Mouse (Mus musculus): ENCODE results near the gene Glp2r. TPM values are rescaled to one million over a fixed set of nuclear protein-coding genes. Genes with fewer than 3 reads are reported as not detected.

Glp2r gene
- polyA plus RNA-seq, 1 experiment: not detected

- no peaks in the 10 kb centered on the region for H3K36me3 ChIP-seq (ENCODE audit: control insufficient read depth, insufficient read depth)
Measured at GRCm38 (mm10) chr11:67805538-67805937, 34.6 kb upstream of the Glp2r start.

GRCm38 (mm10) chr11:67801169-67801568 lies 30.2 kb upstream of the Glp2r start:
- Histone ChIP-seq H3K27me3 (ENCODE audit: control insufficient read depth, insufficient read depth, insufficient read length) (peaks cover 8% of the 10 kb centered on the region), H3K4me3 (ENCODE audit: insufficient read depth, poor library complexity, severe bottlenecking) (no peak overlapping the region), H3K79me2 (ENCODE audit: control insufficient read depth, insufficient read depth) (no peaks in the 10 kb centered on the region), H3K79me3 (ENCODE audit: low read depth) (no peaks in the 10 kb centered on the region), H3K36me3 (ENCODE audit: control insufficient read depth, insufficient read depth) (no peaks in the 10 kb centered on the region), H3ac (ENCODE audit: control insufficient read depth, insufficient read length, low read depth) (no peak overlapping the region)
- no peak for TF ChIP-seq CTCF (IDR thresholded peaks at IDR 0.05; ENCODE audit: control insufficient read depth, insufficient read depth, insufficient read length)
- TF ChIP-seq CEBPB (IDR thresholded peaks at IDR 0.05; ENCODE audit: low read depth): no peak

More at GRCm38 (mm10) chr11:67805538-67805937, 34.6 kb upstream of the Glp2r start:
- no peak overlapping the region for H3ac ChIP-seq (ENCODE audit: control insufficient read depth, insufficient read length, low read depth)
- peaks cover 7% of the 10 kb centered on the region for H3K27me3 ChIP-seq (ENCODE audit: control insufficient read depth, insufficient read depth, insufficient read length)
- no peaks in the 10 kb centered on the region for H3K79me2 ChIP-seq (ENCODE audit: control insufficient read depth, insufficient read depth)
- no peak overlapping the region for H3K4me3 ChIP-seq (ENCODE audit: insufficient read depth, poor library complexity, severe bottlenecking)
- no peaks in the 10 kb centered on the region for H3K79me3 ChIP-seq (ENCODE audit: low read depth)
- TF ChIP-seq USF1 (IDR thresholded peaks at IDR 0.05; ENCODE audit: low read depth) (no peak), FOSL1 (IDR thresholded peaks at IDR 0.05; ENCODE audit: insufficient read depth, low read length, poor library complexity, severe bottlenecking) (no peak), CTCF (IDR thresholded peaks at IDR 0.05; ENCODE audit: control insufficient read depth, insufficient read depth, insufficient read length) (no peak), CEBPB (IDR thresholded peaks at IDR 0.05; ENCODE audit: low read depth) (no peak), MYOD1 (IDR thresholded peaks at IDR 0.05; ENCODE audit: control insufficient read depth, insufficient read length, low read depth) (no peak)

GRCm38 (mm10) chr11:67800130-67800723 lies 29.3 kb upstream of the Glp2r start:
- no peak for TF ChIP-seq CTCF (IDR thresholded peaks at IDR 0.05; ENCODE audit: control insufficient read depth, insufficient read depth, insufficient read length)
- no peak for TF ChIP-seq MYOD1 (IDR thresholded peaks at IDR 0.05; ENCODE audit: control insufficient read depth, insufficient read length, low read depth)
- TF ChIP-seq CEBPB (IDR thresholded peaks at IDR 0.05; ENCODE audit: low read depth): no peak
- no peak for TF ChIP-seq MAX (IDR thresholded peaks at IDR 0.05)
- TF ChIP-seq USF1 (IDR thresholded peaks at IDR 0.05; ENCODE audit: low read depth): no peak
- no peak for TF ChIP-seq FOSL1 (IDR thresholded peaks at IDR 0.05; ENCODE audit: insufficient read depth, low read length, poor library complexity, severe bottlenecking)

GRCm38 (mm10) chr11:67797931-67798330 lies 27.0 kb upstream of the Glp2r start, which contains the start of gene Dhrs7c:
Dhrs7c (plus strand) TSS chr11:67798187.
- Histone ChIP-seq H3K79me2 (ENCODE audit: control insufficient read depth, insufficient read depth) (no peaks in the 10 kb centered on the region), H3K36me3 (ENCODE audit: control insufficient read depth, insufficient read depth) (no peaks in the 10 kb centered on the region), H3K27me3 (ENCODE audit: control insufficient read depth, insufficient read depth, insufficient read length) (peaks cover 8% of the 10 kb centered on the region), H3K79me3 (ENCODE audit: low read depth) (no peaks in the 10 kb centered on the region), H3ac (ENCODE audit: control insufficient read depth, insufficient read length, low read depth) (no peak within 1 kb of the TSS), H3K4me3 (ENCODE audit: insufficient read depth, poor library complexity, severe bottlenecking) (no peak within 1 kb of the TSS)
- TF ChIP-seq MAX (IDR thresholded peaks at IDR 0.05): no peak
- TF ChIP-seq CEBPB (IDR thresholded peaks at IDR 0.05; ENCODE audit: low read depth): no peak
- no peak for TF ChIP-seq USF1 (IDR thresholded peaks at IDR 0.05; ENCODE audit: low read depth)
- TF ChIP-seq MYOG (IDR thresholded peaks at IDR 0.05; ENCODE audit: control insufficient read depth, extremely low read depth, insufficient read length): no peak
- no peak for TF ChIP-seq CTCF (IDR thresholded peaks at IDR 0.05; ENCODE audit: control insufficient read depth, insufficient read depth, insufficient read length)
- no peak for TF ChIP-seq FOSL1 (IDR thresholded peaks at IDR 0.05; ENCODE audit: insufficient read depth, low read length, poor library complexity, severe bottlenecking)
- no peak for TF ChIP-seq MYOD1 (IDR thresholded peaks at IDR 0.05; ENCODE audit: control insufficient read depth, insufficient read length, low read depth)

More at GRCm38 (mm10) chr11:67800130-67800723, 29.3 kb upstream of the Glp2r start:
- Histone ChIP-seq H3K36me3 (ENCODE audit: control insufficient read depth, insufficient read depth) (no peaks in the 10 kb centered on the region), H3K79me3 (ENCODE audit: low read depth) (no peaks in the 10 kb centered on the region), H3K79me2 (ENCODE audit: control insufficient read depth, insufficient read depth) (no peaks in the 10 kb centered on the region), H3ac (ENCODE audit: control insufficient read depth, insufficient read length, low read depth) (no peak overlapping the region), H3K4me3 (ENCODE audit: insufficient read depth, poor library complexity, severe bottlenecking) (no peak overlapping the region), H3K27me3 (ENCODE audit: control insufficient read depth, insufficient read depth, insufficient read length) (peaks cover 8% of the 10 kb centered on the region)

- no peaks in the 10 kb centered on the region for H3K36me3 ChIP-seq (ENCODE audit: control insufficient read depth, insufficient read depth)
Measured at GRCm38 (mm10) chr11:67790182-67790581, 19.2 kb upstream of the Glp2r start.

GRCm38 (mm10) chr11:67774379-67774778 lies 3.4 kb upstream of the Glp2r start, which contains the start of gene Gsg1l2:
Gsg1l2 (plus strand) TSS chr11:67774608.
- H3K79me2 ChIP-seq (ENCODE audit: control insufficient read depth, insufficient read depth): no peaks in the 10 kb centered on the region
- H3K27me3 ChIP-seq (ENCODE audit: control insufficient read depth, insufficient read depth, insufficient read length): peaks cover 43% of the 10 kb centered on the region
- no peaks in the 10 kb centered on the region for H3K36me3 ChIP-seq (ENCODE audit: control insufficient read depth, insufficient read depth)
- no peak within 1 kb of the TSS for H3K4me3 ChIP-seq (ENCODE audit: insufficient read depth, poor library complexity, severe bottlenecking)
- TF ChIP-seq USF1 (IDR thresholded peaks at IDR 0.05; ENCODE audit: low read depth): no peak
- no peak for TF ChIP-seq FOSL1 (IDR thresholded peaks at IDR 0.05; ENCODE audit: insufficient read depth, low read length, poor library complexity, severe bottlenecking)
- no peak for TF ChIP-seq CTCF (IDR thresholded peaks at IDR 0.05; ENCODE audit: control insufficient read depth, insufficient read depth, insufficient read length)
- TF ChIP-seq MAX (IDR thresholded peaks at IDR 0.05): no peak
- no peak for TF ChIP-seq MYOD1 (IDR thresholded peaks at IDR 0.05; ENCODE audit: control insufficient read depth, insufficient read length, low read depth)
- TF ChIP-seq CEBPB (IDR thresholded peaks at IDR 0.05; ENCODE audit: low read depth): no peak
- TF ChIP-seq MYOG (IDR thresholded peaks at IDR 0.05; ENCODE audit: control insufficient read depth, extremely low read depth, insufficient read length): no peak
- H3K79me3 ChIP-seq (ENCODE audit: low read depth): no peaks in the 10 kb centered on the region
- no peak within 1 kb of the TSS for H3ac ChIP-seq (ENCODE audit: control insufficient read depth, insufficient read length, low read depth)

More at GRCm38 (mm10) chr11:67790182-67790581, 19.2 kb upstream of the Glp2r start:
- Histone ChIP-seq H3K79me2 (ENCODE audit: control insufficient read depth, insufficient read depth) (no peaks in the 10 kb centered on the region), H3K4me3 (ENCODE audit: insufficient read depth, poor library complexity, severe bottlenecking) (no peak overlapping the region), H3K79me3 (ENCODE audit: low read depth) (no peaks in the 10 kb centered on the region), H3K27me3 (ENCODE audit: control insufficient read depth, insufficient read depth, insufficient read length) (peaks cover 22% of the 10 kb centered on the region), H3ac (ENCODE audit: control insufficient read depth, insufficient read length, low read depth) (no peak overlapping the region)
- TF ChIP-seq MAX (IDR thresholded peaks at IDR 0.05) (no peak), CEBPB (IDR thresholded peaks at IDR 0.05; ENCODE audit: low read depth) (no peak), MYOD1 (IDR thresholded peaks at IDR 0.05; ENCODE audit: control insufficient read depth, insufficient read length, low read depth) (no peak), CTCF (IDR thresholded peaks at IDR 0.05; ENCODE audit: control insufficient read depth, insufficient read depth, insufficient read length) (no peak), MYOG (IDR thresholded peaks at IDR 0.05; ENCODE audit: control insufficient read depth, extremely low read depth, insufficient read length) (no peak), USF1 (IDR thresholded peaks at IDR 0.05; ENCODE audit: low read depth) (no peak), FOSL1 (IDR thresholded peaks at IDR 0.05; ENCODE audit: insufficient read depth, low read length, poor library complexity, severe bottlenecking) (no peak)

Measured in C2C12 (cell line).